Mouse (Mus musculus): ENCODE results near the gene Tbc1d16. TPM values are rescaled to one million over a fixed set of nuclear protein-coding genes. Genes with fewer than 3 reads are reported as not detected.

The Tbc1d16 gene
- total RNA-seq, 2 experiments from 2014 or later = 24.8 to 27.5 TPM

DNA sequence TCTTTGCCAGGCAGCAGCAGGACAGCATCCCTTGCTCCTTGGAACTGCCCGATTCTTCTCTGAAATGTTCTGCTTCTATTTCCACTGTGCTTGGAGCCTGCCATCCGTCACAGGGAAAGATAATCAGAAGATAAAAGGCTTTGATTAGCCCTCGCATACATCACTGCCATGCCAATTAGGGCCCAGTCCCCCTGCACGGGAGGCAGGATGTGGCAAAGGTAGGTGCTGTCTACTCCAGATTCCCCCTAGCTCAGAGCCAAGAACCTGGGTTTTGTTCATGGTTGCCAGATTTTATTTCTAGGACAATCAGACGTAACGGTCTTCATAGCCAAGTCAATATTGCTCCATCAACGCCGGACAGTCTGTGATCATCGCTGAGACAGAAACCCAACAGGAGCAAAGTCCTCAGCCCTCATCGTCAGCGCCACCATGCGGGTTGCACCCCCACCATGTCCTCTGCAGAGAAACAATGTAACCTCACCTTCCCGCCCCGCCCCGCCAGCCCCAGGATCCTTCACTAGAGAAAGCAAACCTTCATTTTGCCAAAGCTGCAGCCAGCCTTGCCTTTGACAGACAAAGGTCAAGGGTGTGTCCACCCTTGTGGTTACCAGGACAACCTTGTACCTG is 44.5 kb downstream of the Tbc1d16 start:
- no peak for DNase-seq (ENCODE audit: low spot score in 2 of 2)

DNA sequence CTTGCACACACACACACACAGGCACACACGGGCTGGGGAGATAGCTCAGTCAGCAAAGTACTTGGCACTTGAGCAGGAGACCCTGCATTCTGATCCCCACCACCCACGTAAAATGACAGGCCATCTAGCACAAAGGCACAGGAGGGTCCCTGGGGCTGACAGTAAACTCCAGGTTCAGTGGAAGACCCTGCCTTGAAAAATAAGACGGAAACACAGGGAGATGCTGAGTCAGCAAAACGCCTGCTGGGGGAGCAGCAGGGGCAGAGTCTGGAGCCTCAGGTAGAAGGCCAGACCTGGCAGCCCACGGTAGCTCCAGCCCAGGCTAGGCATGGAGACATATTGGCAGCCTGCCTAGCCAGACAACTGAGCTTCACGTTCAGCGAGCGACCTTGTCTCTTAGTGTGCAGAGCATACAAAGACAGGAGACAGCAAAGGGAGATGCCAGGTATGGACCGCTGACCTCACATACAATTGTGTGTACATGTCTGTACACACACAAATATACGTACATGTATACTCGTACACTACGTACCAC is 46.4 kb downstream of the Tbc1d16 start:
- DNase-seq (ENCODE audit: low spot score in 2 of 2) = no peak

DNA sequence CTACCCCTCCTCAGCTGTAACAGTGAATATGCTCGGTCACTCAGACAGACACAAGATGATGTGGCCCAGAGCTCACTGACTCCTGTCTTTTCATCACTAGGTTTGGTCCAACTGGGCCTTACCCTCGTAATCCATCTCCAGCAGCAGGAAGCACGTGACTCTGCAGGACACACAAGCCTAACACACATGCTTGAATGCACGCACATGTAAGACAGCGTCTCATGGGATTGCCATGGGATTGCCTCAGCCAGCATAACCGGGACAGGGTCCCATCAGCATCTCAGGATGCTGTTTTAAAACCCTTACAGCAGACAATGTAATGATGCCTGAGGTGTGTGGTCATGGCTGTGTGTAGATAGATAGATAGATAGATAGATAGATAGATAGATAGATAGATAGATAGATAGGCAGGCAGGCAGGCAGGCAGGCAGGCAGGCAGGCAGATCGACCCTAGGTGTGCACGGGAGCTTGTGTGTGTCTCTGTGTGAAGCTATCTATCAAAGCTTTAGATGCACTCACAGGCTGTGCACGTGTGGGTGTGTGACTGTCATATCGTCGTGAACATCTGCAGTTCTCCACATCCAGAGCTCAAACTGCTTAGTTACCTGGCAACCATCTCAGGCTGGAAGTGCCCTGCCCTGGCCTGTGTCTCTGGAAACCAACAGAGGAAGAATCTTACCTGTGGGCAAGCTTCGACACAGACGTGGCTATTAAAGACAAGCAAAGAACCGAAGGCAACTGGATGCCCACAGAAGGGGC is 47.3 kb downstream of the Tbc1d16 start:
- no peak for DNase-seq (ENCODE audit: low spot score in 2 of 2)

DNA sequence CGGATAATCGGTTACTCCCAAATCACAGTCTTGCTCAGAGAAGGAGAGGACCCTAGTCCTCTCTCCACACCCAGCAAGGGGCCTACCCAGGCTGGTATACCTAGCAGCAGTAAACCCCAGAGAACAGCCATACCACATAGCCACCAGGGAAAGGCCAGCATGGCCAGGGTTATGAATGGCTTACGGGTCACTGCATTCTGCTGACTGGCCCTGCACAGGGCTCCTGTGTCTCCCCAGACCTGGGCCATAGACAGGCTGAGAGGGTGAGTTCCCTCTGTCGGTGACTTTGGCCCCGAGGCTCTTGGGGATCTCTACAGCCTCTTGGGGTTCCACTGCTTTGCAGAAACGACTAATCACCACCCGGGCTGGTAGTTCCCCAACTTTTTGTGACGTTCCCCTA is 50.0 kb downstream of the Tbc1d16 start:
- no peak for DNase-seq (ENCODE audit: low spot score in 2 of 2)

DNA sequence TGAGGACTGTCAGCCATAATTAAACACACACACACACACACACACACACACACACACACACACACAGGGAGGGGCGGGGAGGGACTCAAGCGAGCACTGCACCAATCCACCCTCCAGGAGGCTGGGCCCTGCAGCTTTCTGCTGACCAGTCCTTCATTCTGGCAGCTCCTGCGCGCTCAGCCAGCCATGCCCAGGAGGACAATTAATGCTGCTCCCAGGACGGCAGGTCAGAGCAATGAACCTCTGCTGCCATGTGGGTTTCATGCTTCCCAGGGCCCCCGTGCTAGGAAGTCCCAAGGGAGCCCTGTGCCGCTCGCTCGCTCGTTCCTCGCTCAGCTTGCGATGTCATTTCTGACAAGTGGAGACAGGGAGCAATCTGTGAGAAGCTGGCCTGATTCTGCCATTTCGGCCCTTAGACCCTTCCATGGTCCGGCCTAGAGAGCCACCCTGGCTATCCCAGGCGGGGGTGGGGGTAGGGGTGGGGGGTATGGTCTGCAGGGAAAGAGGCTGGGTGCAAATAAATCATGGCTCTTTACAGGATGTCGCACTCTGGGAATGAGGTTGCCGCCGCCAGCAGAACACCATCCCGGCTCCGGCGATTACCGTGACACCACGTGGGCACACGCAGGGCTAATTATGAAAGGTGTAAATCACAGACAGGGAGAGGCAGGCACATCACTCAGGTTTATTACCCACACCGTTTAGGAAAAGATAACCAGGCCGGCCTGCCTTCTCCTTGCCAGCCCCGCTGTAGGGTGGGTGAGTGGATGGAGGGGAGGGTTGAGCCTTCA is 51.7 kb downstream of the Tbc1d16 start:
- no peak for DNase-seq (ENCODE audit: low spot score in 2 of 2)

DNA sequence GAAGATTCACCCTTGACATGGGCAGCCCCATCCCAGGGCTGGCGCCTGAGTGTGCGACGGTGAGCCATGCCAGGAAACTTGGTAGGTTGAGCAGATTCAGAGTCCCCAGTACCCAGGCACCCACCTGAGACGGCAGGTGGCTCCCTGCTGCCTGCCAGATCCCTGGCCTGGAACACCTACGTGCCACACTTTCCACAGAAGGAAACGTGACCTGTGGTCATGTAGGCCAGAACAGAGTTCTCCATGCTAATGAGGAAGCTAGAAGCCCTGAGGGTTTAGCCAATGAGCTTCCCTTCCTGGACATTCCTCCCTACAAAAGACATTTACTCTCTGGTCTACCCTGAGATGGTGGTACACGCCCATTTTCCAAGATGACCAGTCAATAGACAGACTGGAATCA is 56.7 kb downstream of the Tbc1d16 start:
- DNase-seq (ENCODE audit: low spot score in 2 of 2) = no peak

DNA sequence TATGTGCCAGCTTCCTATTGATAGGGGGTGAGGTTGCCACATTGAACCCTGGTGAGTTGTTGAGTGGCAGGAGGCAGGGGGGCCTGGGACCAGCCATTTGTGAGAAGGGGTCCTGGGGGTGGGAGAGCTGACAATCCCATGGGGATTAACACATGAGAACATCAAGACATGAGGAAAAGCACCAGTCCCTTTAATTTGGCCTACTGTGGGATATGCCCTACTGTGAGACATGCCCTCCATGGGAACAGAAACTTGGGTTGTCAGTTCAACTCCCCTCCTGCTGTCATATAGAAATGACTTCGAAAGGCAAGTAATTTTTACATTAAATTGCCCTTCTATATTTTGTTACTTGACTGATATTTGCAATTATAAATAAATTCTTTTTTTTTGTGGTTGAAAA is 59.4 kb downstream of the Tbc1d16 start:
- no peak for DNase-seq (ENCODE audit: low spot score in 2 of 2)

DNA sequence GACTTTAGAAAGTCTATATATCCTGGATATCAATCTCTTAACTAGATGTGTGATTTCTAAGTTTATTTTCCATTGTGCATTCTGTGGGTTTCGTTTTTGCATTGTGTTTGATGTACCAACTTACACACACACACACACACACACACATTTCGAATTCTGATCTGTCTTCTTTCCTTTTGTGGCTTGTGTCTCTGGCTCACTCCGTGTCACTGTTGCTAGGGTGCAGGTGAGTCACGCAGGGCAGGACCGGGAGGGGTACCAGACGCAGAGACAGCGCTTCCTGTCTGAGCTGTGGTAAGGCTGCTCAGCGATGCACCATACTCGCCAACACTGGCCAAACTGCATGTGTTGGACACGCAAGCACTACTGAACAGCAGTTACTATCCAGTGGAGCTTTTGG is 62.3 kb downstream of the Tbc1d16 start:
- no peak for DNase-seq (ENCODE audit: low spot score in 2 of 2)

DNA sequence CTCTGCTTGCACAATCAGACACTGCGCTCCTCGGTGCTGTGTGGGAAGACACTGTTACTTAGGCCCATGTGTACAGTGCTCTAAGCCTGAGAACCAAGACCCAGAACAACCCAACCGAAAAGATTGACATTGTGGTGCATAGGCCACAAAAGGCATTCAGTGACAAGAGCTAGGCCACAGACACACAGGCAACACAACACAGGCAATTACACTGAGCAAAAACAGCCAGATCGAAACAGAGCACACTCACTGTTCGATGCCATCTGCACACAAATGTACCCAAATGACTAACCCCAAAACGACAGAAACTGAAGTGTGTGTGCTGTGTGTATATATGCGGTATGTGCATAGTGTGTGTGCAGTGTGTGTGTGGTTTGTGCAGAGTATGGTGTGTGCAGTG is 63.9 kb downstream of the Tbc1d16 start:
- DNase-seq (ENCODE audit: low spot score in 2 of 2) = no peak

DNA sequence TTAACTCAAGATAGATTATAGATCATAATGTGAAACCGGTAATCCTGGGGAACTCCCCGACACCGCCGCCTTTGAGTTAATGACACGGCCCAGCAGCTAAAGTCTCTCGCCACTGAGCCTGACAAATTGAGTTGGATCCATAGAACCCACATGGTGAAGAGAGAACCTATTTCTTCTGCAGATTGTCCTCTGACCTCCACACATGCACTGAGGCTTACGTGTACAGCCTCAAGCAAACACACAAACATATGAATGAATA is 64.6 kb downstream of the Tbc1d16 start:
- DNase-seq (ENCODE audit: low spot score in 2 of 2) = no peak

DNA sequence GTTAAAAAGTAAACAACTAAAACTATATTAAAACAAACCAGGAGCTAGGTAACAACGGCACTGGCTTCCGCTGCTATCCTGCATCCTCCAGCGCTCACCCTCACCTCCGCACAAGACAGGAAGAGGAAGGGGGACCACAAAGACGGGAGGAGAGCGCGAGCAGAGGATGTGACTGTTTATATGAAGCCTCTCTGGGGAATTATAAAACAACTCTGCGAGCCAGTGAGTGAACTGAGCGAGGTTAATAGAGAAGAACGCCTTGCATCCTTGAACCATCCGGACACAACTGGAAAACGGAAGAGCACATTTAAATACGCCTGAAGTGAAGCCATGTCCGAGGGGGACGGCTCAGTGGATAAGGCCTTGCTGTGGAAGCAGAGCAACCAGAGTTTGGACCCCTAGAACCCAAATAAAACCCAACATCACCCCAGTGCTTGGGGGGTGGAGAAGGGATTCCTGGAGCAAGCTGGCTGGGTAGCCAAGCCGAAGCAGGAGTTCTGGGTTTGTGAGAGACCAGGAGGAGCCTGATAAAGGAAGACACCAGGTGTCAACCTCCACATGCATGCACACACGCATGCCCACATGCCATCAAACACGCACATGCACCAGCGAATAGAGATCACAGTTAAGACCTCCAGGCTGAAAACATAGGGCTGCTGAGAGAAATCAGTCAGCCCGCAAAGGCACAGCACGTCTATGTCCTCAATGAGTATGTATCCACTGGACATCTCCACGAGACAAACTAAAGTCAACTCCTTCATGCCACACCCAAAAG is 65.2 kb downstream of the Tbc1d16 start:
- DNase-seq (ENCODE audit: low spot score in 2 of 2) = no peak

DNA sequence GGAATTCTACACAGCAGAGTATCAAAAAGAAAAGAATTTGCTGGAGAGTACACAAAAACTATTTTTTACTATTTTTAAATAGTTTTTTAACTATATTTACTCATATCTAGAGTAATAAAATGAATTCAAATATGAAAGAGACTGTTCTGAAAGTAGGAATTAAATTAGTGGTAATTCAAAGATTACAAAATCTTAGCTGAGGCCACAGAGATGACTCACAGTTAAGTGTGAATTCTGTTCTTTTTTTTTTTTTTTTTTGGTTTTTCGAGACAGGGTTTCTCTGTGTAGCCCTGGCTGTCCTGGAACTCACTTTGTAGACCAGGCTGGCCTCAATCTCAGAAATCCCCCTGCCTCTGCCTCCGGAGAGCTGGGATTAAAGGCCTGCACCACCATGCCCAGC is 66.6 kb downstream of the Tbc1d16 start:
- DNase-seq (ENCODE audit: low spot score in 2 of 2) = no peak

DNA sequence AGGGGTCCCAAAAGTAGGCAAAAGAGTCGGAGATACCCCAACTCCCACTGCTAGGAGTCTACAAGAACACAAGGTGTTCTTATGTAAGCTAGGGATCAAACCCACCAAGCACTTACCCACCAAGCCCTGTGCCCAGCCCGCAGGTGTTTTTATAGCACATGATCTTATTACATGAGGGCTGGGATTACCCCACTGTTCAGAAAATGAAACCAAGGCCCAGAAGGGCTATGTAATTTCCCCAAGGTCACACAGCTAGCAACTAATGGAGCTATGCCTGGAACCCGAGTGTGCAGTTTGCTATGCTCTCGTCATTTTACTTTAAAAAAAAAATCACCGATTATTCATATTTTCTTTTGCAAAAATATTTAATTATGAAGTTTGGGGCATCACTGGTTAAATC is 68.2 kb downstream of the Tbc1d16 start:
- DNase-seq (ENCODE audit: low spot score in 2 of 2) = no peak

DNA sequence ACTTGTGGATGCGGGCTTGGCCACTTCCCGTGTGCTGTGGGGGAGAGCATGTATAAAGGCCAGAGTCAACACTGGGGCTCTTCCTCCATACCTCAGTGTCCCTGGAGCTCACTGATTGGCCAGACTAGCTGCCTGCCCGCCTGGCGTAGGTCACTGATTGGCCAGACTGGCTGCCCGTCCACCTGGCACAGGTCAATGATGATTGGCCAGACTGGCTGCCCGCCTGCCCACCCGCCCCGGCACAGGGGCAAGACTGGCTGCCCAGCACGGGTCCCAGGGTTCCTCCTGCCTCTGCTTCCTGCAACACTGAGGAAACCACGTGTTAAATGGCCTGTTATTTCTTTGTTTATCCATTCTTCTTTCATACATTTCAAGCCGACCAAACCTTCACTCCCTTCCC is 68.8 kb downstream of the Tbc1d16 start:
- DNase-seq (ENCODE audit: low spot score in 2 of 2) = no peak

DNA sequence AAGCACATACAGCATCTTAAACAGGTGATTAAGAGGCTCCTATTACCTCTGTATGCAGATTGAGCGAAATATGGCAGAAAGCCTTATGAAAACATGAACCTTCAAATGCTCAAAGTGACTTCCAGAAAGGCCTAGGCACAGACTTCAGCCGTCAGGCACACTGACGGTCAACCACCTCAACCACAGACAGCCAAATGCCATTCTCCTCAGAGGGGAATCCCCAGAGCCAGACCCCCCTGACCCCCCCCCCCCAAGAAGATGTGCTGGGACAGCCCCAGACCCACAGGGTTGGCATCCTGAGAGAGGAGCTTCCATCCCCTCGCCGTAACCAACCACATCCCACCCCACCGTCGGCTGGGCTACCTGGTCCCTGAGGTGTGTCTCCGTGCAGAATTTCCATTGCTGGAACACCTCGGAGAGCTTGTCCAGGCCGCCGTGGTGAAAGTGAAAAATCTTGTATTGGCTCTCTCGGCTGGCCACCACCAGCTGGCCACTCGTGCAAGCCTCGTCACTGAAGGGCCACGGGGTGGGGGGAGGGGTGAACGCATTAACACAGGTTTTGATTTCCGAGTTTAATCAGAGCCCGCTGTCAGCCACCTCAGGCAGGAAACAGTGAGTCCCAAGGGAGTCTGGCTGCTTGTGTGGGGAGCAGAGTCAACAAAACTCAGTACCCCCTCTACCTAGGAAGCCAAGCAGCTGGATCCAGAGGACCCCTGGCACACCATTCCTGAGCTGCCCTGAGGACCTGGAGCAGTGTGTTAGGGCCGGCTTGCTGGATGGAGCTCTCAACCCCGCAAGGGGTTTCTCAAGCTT is 70.7 kb downstream of the Tbc1d16 start:
- DNase-seq (ENCODE audit: low spot score in 2 of 2) = no peak

DNA sequence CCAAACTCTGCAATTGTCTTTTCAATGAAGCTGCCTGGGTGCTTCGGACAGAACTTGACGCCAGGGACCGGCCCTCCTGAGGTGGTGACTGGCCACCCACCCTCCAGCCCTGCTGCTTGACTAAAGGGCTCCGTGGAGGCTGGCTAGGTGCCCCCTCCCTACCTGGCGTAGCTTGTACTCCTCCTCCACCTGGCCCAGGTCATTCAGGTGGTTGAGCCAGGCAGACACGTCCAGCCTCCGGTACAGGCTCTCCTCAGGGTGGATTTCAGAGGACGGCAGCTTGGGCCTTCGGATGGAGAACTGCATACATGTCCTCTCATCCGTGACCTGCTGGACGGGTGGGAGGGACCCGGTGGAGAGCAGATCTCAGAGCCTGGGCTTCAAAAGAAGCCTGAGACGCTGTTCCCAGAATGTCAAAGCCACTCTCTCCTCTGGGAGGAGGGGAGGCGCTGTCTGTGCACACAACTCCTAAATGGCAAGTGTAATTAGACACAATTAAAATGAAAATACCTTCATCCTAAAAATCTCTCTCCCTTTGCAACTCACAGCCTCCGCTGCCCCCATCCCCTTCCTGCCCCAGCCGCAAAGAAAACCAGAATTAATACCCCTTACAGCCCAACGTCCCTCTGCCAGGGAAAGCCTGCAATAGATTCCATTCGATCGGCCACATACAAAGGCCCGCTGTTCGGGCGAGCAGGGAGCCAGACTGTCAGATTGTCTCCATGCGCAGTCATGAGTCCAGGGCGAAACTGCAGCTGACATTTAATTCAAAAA is 71.6 kb downstream of the Tbc1d16 start:
- DNase-seq (ENCODE audit: low spot score in 2 of 2) = no peak

DNA sequence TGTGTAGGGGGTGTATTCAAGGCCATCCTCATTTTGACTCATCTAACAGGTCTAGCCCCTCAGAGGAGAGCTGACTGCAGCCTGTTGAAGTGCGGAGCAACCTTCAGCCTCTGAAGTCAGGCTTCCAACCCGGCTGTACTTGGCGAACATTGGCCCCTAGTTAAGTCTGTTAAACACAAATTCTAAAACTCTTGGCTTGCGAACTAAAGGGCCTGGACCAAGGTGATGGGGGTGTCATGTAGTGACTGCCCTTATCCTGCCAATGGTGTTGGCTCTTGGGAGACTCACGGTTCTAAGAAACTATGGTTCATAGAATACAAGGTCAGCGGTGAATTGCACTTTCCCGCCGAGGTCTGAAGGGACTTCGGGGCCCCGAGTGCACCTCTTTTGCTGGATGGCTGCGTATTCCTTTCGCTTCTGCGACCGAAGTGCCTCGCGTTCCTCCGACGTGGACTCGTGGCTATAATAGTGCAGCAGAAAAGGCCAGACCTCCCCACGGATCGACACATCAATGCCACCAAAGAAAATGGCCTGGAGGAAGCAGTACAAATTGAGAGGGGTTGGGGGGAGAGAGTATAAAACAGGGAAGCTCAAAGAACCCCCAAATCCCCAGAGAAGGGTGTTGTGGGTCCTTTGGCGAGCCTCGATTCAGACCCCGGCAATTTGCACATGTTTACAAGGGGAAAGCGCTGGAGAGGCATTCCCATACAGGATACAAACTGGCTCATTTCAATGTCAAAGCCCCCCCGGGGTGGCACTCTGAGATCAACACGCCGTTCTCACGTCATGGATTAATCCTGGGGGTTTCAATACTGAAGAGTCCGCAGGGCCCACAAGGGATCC is 72.4 kb downstream of the Tbc1d16 start:
- DNase-seq (ENCODE audit: low spot score in 2 of 2) = no peak

DNA sequence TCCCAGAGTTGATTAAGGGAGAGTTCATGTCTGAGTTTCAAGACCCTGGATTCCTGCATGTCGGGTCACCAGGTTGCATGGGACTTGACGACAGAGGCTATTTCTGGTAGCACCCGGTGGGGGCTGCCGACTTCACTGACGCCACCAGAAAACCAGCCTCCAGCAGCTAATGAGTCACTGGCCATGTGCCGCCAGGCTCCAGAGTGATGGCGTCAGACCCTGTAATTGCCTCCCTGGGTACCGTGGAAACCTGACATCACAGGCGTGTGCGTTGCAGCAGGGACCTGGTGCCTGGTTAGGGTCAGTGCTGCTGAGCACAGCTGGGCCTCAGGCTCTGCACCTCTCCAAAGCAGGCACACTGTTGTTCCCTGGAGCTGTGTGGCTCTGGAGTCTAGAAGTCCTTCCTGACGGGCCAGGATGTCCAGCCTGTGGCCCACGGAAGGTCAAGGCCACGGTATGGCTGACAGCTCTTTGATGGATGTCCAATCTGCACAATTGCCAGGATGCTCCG is 75.9 kb downstream of the Tbc1d16 start:
- no peak for DNase-seq (ENCODE audit: low spot score in 2 of 2)
